Mouse (Mus musculus) liver, adult 2 months (tissue): Measurements from ENCODE around the gene Elmsan1.

ENCODE experiments used
- CTCF ChIP-seq: fragments of 200-500 bp; IDR thresholded peaks from 2 replicates; pipeline ENCODE4 v1.5.1; 2011; ENCODE audit warnings: low read depth, low read length, control low read depth
- POLR2A ChIP-seq: fragments of 200-500 bp; IDR thresholded peaks from 2 replicates; pipeline ENCODE4 v1.6.1; 2011; ENCODE audit warnings: low read length, control low read depth; ENCODE audit not compliant: insufficient read depth; ENCODE audit errors: extremely low read depth

DNA sequence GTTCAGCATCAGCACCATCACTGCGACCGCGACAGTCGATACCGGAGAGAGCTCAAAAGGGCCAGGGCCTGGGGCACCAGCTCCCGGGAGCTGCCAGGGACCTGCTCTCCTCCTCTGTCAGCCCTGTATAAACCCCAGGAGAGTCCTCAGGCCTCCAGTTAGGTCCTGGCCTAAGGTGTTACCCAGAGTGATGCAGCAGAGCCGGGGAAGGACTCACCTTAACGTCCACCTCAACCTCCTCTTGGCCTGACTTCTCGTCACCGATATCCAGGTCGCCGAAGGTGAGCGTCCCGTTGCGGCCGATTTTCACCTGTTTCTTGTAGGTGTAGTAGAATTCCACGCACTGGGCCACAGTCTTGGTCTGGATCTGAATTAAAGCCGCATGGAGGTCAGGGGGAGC lies 62.5 kb downstream of the Elmsan1 start:
- TF ChIP-seq CTCF: no peak
- TF ChIP-seq POLR2A: no peak
